Mouse (Mus musculus) kidney, embryonic 16.5 days (tissue): ENCODE results near the gene Rnf123. TPM values are rescaled to one million over a fixed set of nuclear protein-coding genes. Genes with fewer than 3 reads are reported as not detected.

Experiments
- ATAC-seq: fragments of 200-750 bp; cut with Nextera tagmentation; 2 replicates; pipeline ENCODE4 v1.8.0; 2017; ENCODE audit warnings: moderate TSS enrichment; ENCODE audit not compliant: low FRiP score, low TSS enrichment
- H3K27ac ChIP-seq: fragments of 300-500 bp; sonication (generic); 2 replicates; pipeline ENCODE4 v1.5.1; 2014; ENCODE audit warnings: low read length
- H3K27me3 ChIP-seq: fragments of 300-500 bp; sonication (generic); 2 replicates; pipeline ENCODE4 v1.6.1; 2014; ENCODE audit warnings: low read length, control low read depth, mixed read lengths; ENCODE audit not compliant: insufficient read depth
- H3K36me3 ChIP-seq: fragments of 300-500 bp; sonication (generic); 2 replicates; pipeline ENCODE4 v1.6.1; 2014; ENCODE audit warnings: low read length, control low read depth, mixed read lengths; ENCODE audit not compliant: insufficient read depth
- H3K4me1 ChIP-seq: fragments of 300-500 bp; sonication (generic); 2 replicates; pipeline ENCODE4 v1.6.1; 2014; ENCODE audit warnings: low read length, control low read depth, mixed read lengths; ENCODE audit not compliant: insufficient read depth
- H3K4me2 ChIP-seq: fragments of 300-500 bp; sonication (generic); replicated peaks from 2 replicates; pipeline ENCODE4 v1.6.1; 2014; ENCODE audit warnings: low read depth, low read length
- H3K4me3 ChIP-seq: fragments of 300-500 bp; sonication (generic); 2 replicates; pipeline ENCODE4 v1.5.1; 2014; ENCODE audit warnings: mild to moderate bottlenecking, low read length
- H3K9ac ChIP-seq: fragments of 300-500 bp; sonication (generic); replicated peaks from 2 replicates; pipeline ENCODE4 v1.6.1; 2014; ENCODE audit warnings: low read length
- H3K9me3 ChIP-seq: fragments of 300-500 bp; sonication (generic); 2 replicates; pipeline ENCODE4 v1.6.1; 2016; ENCODE audit warnings: low read length, control low read depth
- WGBS: fragments of 180-500 bp; shearing (Covaris S2); extraction: QIAGEN DNeasy Blood & Tissue Kit; methylation state at CpG from one replicate; pipeline ENCODE4 v1.1.7; 2014; 5-methylcytosine and 5-hydroxymethylcytosine counted together
- polyA plus RNA-seq: library from polyadenylated mRNA; unstranded; fragments of >200 nt; fragmentation: Nextera tagmentation; extraction: Ambion mirVana; gene quantifications from 2 replicates; pipeline ENCODE4 v1.2.1, GENCODE M21; 2015

The Rnf123 gene
- polyA plus RNA-seq, 1 experiment from 2014 or later, result 37.2 TPM

DNA sequence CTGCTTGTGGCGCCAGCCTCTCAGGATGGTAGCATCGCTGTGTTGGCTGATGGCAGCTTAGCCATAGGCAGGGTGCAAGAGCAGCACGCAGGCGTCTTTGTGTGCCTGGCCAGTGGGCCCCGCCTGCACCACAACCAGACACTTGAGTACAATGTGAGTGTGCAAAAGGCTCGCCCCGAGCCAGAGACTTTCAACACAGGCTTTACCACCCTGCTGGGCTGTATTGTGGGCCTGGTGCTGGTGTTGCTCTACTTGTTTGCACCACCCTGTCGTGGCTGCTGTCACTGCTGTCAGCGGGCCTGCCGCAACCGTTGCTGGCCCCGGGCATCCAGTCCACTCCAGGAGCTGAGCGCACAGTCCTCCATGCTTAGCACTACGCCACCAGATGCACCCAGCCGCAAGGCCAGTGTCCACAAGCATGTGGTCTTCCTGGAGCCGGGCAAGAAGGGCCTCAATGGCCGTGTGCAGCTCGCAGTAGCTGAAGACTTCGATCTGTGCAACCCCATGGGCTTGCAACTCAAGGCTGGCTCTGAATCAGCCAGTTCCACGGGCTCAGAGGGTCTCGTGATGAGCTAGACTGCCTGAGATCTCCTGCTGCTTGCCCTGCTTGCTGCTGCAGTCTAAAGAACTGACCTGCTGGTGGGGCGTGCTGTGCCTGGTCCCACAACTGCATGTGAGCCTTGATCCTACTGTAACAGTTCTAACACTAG lies 28.7 kb downstream of the Rnf123 start:
- no peak for ATAC-seq

GRCm38 (mm10) chr9:108053665-108054225 lies 29.4 kb downstream of the Rnf123 start:
- Histone ChIP-seq H3K4me1 (peaks cover 16% of the 10 kb centered on the region), H3K4me3 (no peak overlapping the region; the same call in 1 of the 2 replicates), H3K36me3 (peaks cover 62% of the 10 kb centered on the region), H3K27me3 (no peaks in the 10 kb centered on the region), H3K9ac (no peak overlapping the region), H3K4me2 (no peak overlapping the region), H3K9me3 (no peaks in the 10 kb centered on the region), H3K27ac (no peak overlapping the region)
- ATAC-seq, result no peak
- WGBS, result 92% methylated on average over 15 of the region's 15 CpGs

More for the DNA sequence above, 28.7 kb downstream of the Rnf123 start:
- H3K4me2 ChIP-seq, result no peak overlapping the region
- H3K9ac ChIP-seq, result no peak overlapping the region
- H3K4me1 ChIP-seq, result peaks cover 15% of the 10 kb centered on the region
- H3K27me3 ChIP-seq, result no peaks in the 10 kb centered on the region
- no peak overlapping the region for H3K4me3 ChIP-seq
- WGBS, result 90% methylated on average over 22 of the region's 22 CpGs
- H3K9me3 ChIP-seq, result no peaks in the 10 kb centered on the region
- H3K27ac ChIP-seq, result no peak overlapping the region
- H3K36me3 ChIP-seq, result peaks cover 68% of the 10 kb centered on the region

- ATAC-seq, result peak; percentile 55
- peak within 1 kb of the TSS; percentile 46 for H3K9ac ChIP-seq
- H3K27ac ChIP-seq, result no peak within 1 kb of the TSS
These were observed 30.1 kb downstream of the Rnf123 start, which contains the start of gene Amigo3 for GRCm38 (mm10) chr9:108052885-108053664. Amigo3 (plus strand) TSS chr9:108053159.

GRCm38 (mm10) chr9:108052411-108052810 lies 30.7 kb downstream of the Rnf123 start:
- Histone ChIP-seq H3K9ac (no peak overlapping the region), H3K4me2 (no peak overlapping the region), H3K4me1 (peaks cover 27% of the 10 kb centered on the region), H3K9me3 (no peaks in the 10 kb centered on the region), H3K27ac (no peak overlapping the region), H3K4me3 (no peak overlapping the region), H3K36me3 (peaks cover 49% of the 10 kb centered on the region), H3K27me3 (no peaks in the 10 kb centered on the region)
- ATAC-seq, result no peak
- WGBS, result 75% methylated on average over 7 of the region's 7 CpGs

More at GRCm38 (mm10) chr9:108052885-108053664, 30.1 kb downstream of the Rnf123 start, which contains the start of gene Amigo3:
- peaks cover 55% of the 10 kb centered on the region for H3K36me3 ChIP-seq
- H3K27me3 ChIP-seq, result no peaks in the 10 kb centered on the region
- peak within 1 kb of the TSS; percentile 45 for H3K4me2 ChIP-seq
- peaks cover 21% of the 10 kb centered on the region for H3K4me1 ChIP-seq
- H3K9me3 ChIP-seq, result no peaks in the 10 kb centered on the region
- H3K4me3 ChIP-seq, result peak within 1 kb of the TSS; percentile 17
- 55% methylated on average over 20 of the region's 20 CpGs for WGBS

DNA sequence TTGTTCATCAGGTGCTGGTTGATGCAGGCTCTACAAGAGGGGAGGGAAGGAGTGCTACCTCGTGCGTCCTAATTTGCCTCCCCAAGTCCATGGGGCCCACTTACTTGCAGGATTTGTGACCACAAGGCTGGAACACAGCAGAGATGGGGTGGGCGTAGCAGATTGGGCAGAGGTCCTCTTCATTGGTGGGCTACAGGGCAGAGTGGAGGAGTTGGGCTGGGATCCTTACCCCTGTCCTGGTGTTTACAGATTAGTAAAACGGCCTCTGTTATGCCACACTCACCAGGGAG lies 31.3 kb downstream of the Rnf123 start:
- Histone ChIP-seq H3K27ac (no peak overlapping the region), H3K36me3 (peaks cover 48% of the 10 kb centered on the region), H3K9ac (no peak overlapping the region), H3K4me1 (peaks cover 27% of the 10 kb centered on the region), H3K4me3 (no peak overlapping the region), H3K9me3 (no peaks in the 10 kb centered on the region), H3K27me3 (no peaks in the 10 kb centered on the region), H3K4me2 (no peak overlapping the region)
- 83% methylated on average over 4 of the region's 4 CpGs for WGBS
- ATAC-seq, result no peak

GRCm38 (mm10) chr9:108051184-108051930 lies 31.8 kb downstream of the Rnf123 start:
- H3K9ac ChIP-seq, result no peak overlapping the region
- 92% methylated on average over 15 of the region's 15 CpGs for WGBS
- peaks cover 27% of the 10 kb centered on the region for H3K4me1 ChIP-seq
- H3K27ac ChIP-seq, result no peak overlapping the region
- no peaks in the 10 kb centered on the region for H3K9me3 ChIP-seq
- no peak overlapping the region for H3K4me3 ChIP-seq
- no peak overlapping the region for H3K4me2 ChIP-seq
- peaks cover 48% of the 10 kb centered on the region for H3K36me3 ChIP-seq
- ATAC-seq, result no peak
- no peaks in the 10 kb centered on the region for H3K27me3 ChIP-seq

GRCm38 (mm10) chr9:108049561-108050251 lies 33.4 kb downstream of the Rnf123 start:
- H3K36me3 ChIP-seq, result peaks cover 46% of the 10 kb centered on the region
- H3K4me1 ChIP-seq, result peaks cover 27% of the 10 kb centered on the region
- peak overlapping the region; percentile 89 for H3K4me3 ChIP-seq
- H3K9ac ChIP-seq, result peak overlapping the region; percentile 81
- no peak for ATAC-seq
- no peaks in the 10 kb centered on the region for H3K27me3 ChIP-seq
- H3K4me2 ChIP-seq, result peak overlapping the region; percentile 90
- H3K9me3 ChIP-seq, result no peaks in the 10 kb centered on the region
- 39% methylated on average over 15 of the region's 15 CpGs for WGBS
- H3K27ac ChIP-seq, result peak overlapping the region; percentile 72

GRCm38 (mm10) chr9:108049016-108049455 lies 34.1 kb downstream of the Rnf123 start, which contains the start of gene Gmppb:
Gmppb (plus strand) TSS chr9:108049242.
- ATAC-seq, result peak; percentile 95

DNA sequence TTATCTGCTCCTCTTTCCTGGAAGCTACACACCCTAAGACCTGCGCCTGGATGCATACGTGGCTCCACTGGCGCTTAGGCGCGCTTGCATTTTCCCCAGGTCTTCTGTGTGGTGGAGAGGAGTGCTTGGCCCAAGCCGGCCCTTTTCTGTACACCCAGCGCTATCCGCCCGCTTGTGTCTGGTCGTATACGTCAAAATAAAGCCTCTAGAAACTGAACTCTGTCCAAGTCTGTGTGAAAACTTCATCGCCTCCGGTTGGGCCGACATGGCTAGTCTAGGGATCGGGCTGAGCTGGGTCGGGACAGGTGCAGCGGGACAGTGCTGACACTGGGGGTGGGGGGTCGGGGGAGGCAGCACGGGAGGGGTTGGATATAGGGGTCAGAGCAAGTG lies 34.6 kb downstream of the Rnf123 start:
- H3K9me3 ChIP-seq, result no peaks in the 10 kb centered on the region
- H3K36me3 ChIP-seq, result peaks cover 38% of the 10 kb centered on the region
- no peaks in the 10 kb centered on the region for H3K27me3 ChIP-seq
- peak overlapping the region; percentile 90 for H3K4me2 ChIP-seq
- H3K4me1 ChIP-seq, result peaks cover 27% of the 10 kb centered on the region
- H3K4me3 ChIP-seq, result peak overlapping the region; percentile 89
- WGBS, result under 1% methylated on average over 19 of the region's 19 CpGs
- H3K9ac ChIP-seq, result peak overlapping the region; percentile 62
- ATAC-seq, result peak; percentile 47
- H3K27ac ChIP-seq, result peak overlapping the region; percentile 66

More at GRCm38 (mm10) chr9:108049016-108049455, 34.1 kb downstream of the Rnf123 start, which contains the start of gene Gmppb:
- Histone ChIP-seq H3K9ac (peak within 1 kb of the TSS; percentile 81), H3K4me2 (peak within 1 kb of the TSS; percentile 90), H3K4me3 (peak within 1 kb of the TSS; percentile 89), H3K4me1 (peaks cover 27% of the 10 kb centered on the region), H3K27me3 (no peaks in the 10 kb centered on the region), H3K36me3 (peaks cover 41% of the 10 kb centered on the region), H3K9me3 (no peaks in the 10 kb centered on the region), H3K27ac (peak within 1 kb of the TSS; percentile 72)
- under 1% methylated on average over 33 of the region's 39 CpGs for WGBS
